Mouse (Mus musculus) liver, embryonic 16.5 days (tissue): Measurements from ENCODE around the gene F10. TPM values are rescaled to one million over a fixed set of nuclear protein-coding genes. Genes with fewer than 3 reads are reported as not detected.
"Not testable (repeated sequence)": the region's sequence is repeated elsewhere in the genome, so short reads cannot be mapped to it uniquely, and the experiment has no call there.

ENCODE experiments used
- ATAC-seq: fragments of 200-750 bp; cut with Nextera tagmentation; 2 replicates; pipeline ENCODE4 v1.8.0; 2017; ENCODE audit warnings: low read depth, mild to moderate bottlenecking, moderate number of reproducible peaks, moderate library complexity
- H3K27ac ChIP-seq: fragments of 300-500 bp; sonication (generic); 2 replicates; pipeline ENCODE4 v1.5.1; 2014; ENCODE audit warnings: mild to moderate bottlenecking, low read length
- H3K27me3 ChIP-seq: fragments of 300-500 bp; sonication (generic); 2 replicates; pipeline ENCODE4 v1.6.1; 2014; ENCODE audit warnings: low read depth, low read length, mixed read lengths; ENCODE audit not compliant: control insufficient read depth, insufficient read depth
- H3K36me3 ChIP-seq: fragments of 300-500 bp; sonication (generic); 2 replicates; pipeline ENCODE4 v1.6.1; 2014; ENCODE audit warnings: mild to moderate bottlenecking; ENCODE audit not compliant: control insufficient read depth, insufficient read depth
- H3K4me1 ChIP-seq: fragments of 300-500 bp; sonication (generic); 2 replicates; pipeline ENCODE4 v1.6.1; 2014; ENCODE audit warnings: low read depth, low read length, mixed read lengths; ENCODE audit not compliant: control insufficient read depth
- H3K4me2 ChIP-seq: fragments of 300-500 bp; sonication (generic); 2 replicates; pipeline ENCODE4 v1.6.1; 2014; ENCODE audit warnings: low read depth, low read length, mixed read lengths
- H3K4me3 ChIP-seq: fragments of 300-500 bp; sonication (generic); 2 replicates; pipeline ENCODE4 v1.5.1; 2014; ENCODE audit warnings: low read depth, mild to moderate bottlenecking, low read length
- H3K9ac ChIP-seq: fragments of 300-500 bp; sonication (generic); 2 replicates; pipeline ENCODE4 v1.6.1; 2014; ENCODE audit warnings: low read depth, low read length
- H3K9me3 ChIP-seq: fragments of 300-500 bp; sonication (generic); replicated peaks from 2 replicates; pipeline ENCODE4 v1.6.1; 2016; ENCODE audit warnings: low read length; ENCODE audit not compliant: control insufficient read depth
- whole genome bisulfite sequencing: fragments of 180-500 bp; shearing (Covaris S2); extraction: QIAGEN DNeasy Blood & Tissue Kit; methylation state at CpG from one replicate; pipeline ENCODE4 v1.1.7; 2014; ENCODE audit not compliant: insufficient replicate concordance; 5-methylcytosine and 5-hydroxymethylcytosine counted together
- polyA plus RNA-seq: library from polyadenylated mRNA; unstranded; fragments of >200 nt; fragmentation: Nextera tagmentation; extraction: Ambion mirVana; gene quantifications from 2 replicates; pipeline ENCODE4 v1.2.1, GENCODE M21; 2015

The F10 gene
- polyA plus RNA-seq, 1 experiment from 2014 or later, result 195 TPM

- peaks cover 26% of the 10 kb centered on the region for H3K36me3 ChIP-seq
- not testable (repeated sequence) for ATAC-seq
Measured at GRCm38 (mm10) chr8:13075579-13075978, 38.5 kb downstream of the F10 start.

GRCm38 (mm10) chr8:13077542-13077941 lies 40.4 kb downstream of the F10 start:
- H3K4me1 ChIP-seq, result no peaks in the 10 kb centered on the region; the same call in none of the 2 replicates
- WGBS, result 75% methylated on average over 7 of the region's 7 CpGs
- no peak overlapping the region for H3K9ac ChIP-seq
- H3K27ac ChIP-seq, result no peak overlapping the region
- H3K4me2 ChIP-seq, result no peak overlapping the region
- H3K27me3 ChIP-seq, result no peaks in the 10 kb centered on the region
- no peak for ATAC-seq
- H3K36me3 ChIP-seq, result peaks cover 33% of the 10 kb centered on the region
- H3K9me3 ChIP-seq, result no peaks in the 10 kb centered on the region
- H3K4me3 ChIP-seq, result no peak overlapping the region

More at GRCm38 (mm10) chr8:13075579-13075978, 38.5 kb downstream of the F10 start:
- H3K27me3 ChIP-seq, H3K9me3 ChIP-seq, H3K27ac ChIP-seq, H3K4me3 ChIP-seq, H3K4me2 ChIP-seq, H3K9ac ChIP-seq, H3K4me1 ChIP-seq: not testable (repeated sequence)
- 75% methylated on average over 1 of the region's 1 CpGs for WGBS

- Histone ChIP-seq H3K27ac (peak overlapping the region; percentile 95), H3K27me3 (no peaks in the 10 kb centered on the region), H3K36me3 (peaks cover 11% of the 10 kb centered on the region), H3K4me1 (peaks cover 40% of the 10 kb centered on the region), H3K4me3 (peak overlapping the region; percentile 99), H3K4me2 (peak overlapping the region; percentile 100), H3K9ac (peak overlapping the region; percentile 96), H3K9me3 (no peaks in the 10 kb centered on the region)
- peak; percentile 56 for ATAC-seq
- under 1% methylated on average over 40 of the region's 45 CpGs for WGBS
Measured at GRCm38 (mm10) chr8:13104691-13105086, 67.6 kb downstream of the F10 start.

GRCm38 (mm10) chr8:13105087-13105881 lies 68.2 kb downstream of the F10 start, which contains the start of the genes Pcid2 and Cul4a:
Gene Pcid2 (minus strand): TSS chr8:13105459.
Gene Cul4a (plus strand): TSS chr8:13105621.
- peaks cover 45% of the 10 kb centered on the region for H3K4me1 ChIP-seq
- H3K4me3 ChIP-seq, result peak within 1 kb of the TSS; percentile 99
- peak; percentile 87 for ATAC-seq
- H3K4me2 ChIP-seq, result peak within 1 kb of the TSS; percentile 100
- H3K9ac ChIP-seq, result peak within 1 kb of the TSS; percentile 99
- peak within 1 kb of the TSS; percentile 95 for H3K27ac ChIP-seq
- 0% methylated on average over 72 of the region's 87 CpGs for WGBS
- no peaks in the 10 kb centered on the region for H3K9me3 ChIP-seq
- peaks cover 6% of the 10 kb centered on the region for H3K36me3 ChIP-seq
- H3K27me3 ChIP-seq, result no peaks in the 10 kb centered on the region

- ATAC-seq, result peak; percentile 30
- H3K9ac ChIP-seq, result peak overlapping the region; percentile 99
- no peaks in the 10 kb centered on the region for H3K27me3 ChIP-seq
- H3K4me2 ChIP-seq, result peak overlapping the region; percentile 71
- peak overlapping the region; percentile 89 for H3K27ac ChIP-seq
- H3K4me3 ChIP-seq, result peak overlapping the region; percentile 98
- H3K36me3 ChIP-seq, result peaks cover 6% of the 10 kb centered on the region
- WGBS, result under 1% methylated on average over 52 of the region's 63 CpGs
- H3K9me3 ChIP-seq, result no peaks in the 10 kb centered on the region
- H3K4me1 ChIP-seq, result peaks cover 47% of the 10 kb centered on the region
Measured at GRCm38 (mm10) chr8:13105908-13106551, 68.9 kb downstream of the F10 start.

Other genes with a start within 250 kb of the F10 start
- gene Mcf2l, start 163.5 kb upstream of the F10 start, polyA plus RNA-seq, result 0.74 and 1.3 TPM in 2 replicates
- 10.9 and 11.0 TPM in 2 replicates for gene F7, start 11.3 kb upstream of the F10 start, polyA plus RNA-seq
- 46.0 and 53.4 TPM in 2 replicates for gene Proz, start 23.6 kb downstream of the F10 start, polyA plus RNA-seq
- 13.1 and 14.3 TPM in 2 replicates for gene Pcid2, start 68.2 kb downstream of the F10 start, polyA plus RNA-seq
- gene Cul4a, start 68.3 kb downstream of the F10 start, polyA plus RNA-seq, result 72.1 and 76.1 TPM in 2 replicates
- gene Lamp1, start 121.9 kb downstream of the F10 start, polyA plus RNA-seq, result 181 and 197 TPM in 2 replicates
- gene Grtp1, start 163.3 kb downstream of the F10 start, polyA plus RNA-seq, result 6.8 and 8.8 TPM in 2 replicates
- 0.34 and 0.77 TPM in 2 replicates for gene Adprhl1, start 216.9 kb downstream of the F10 start, polyA plus RNA-seq